Comparison of ENCODE assay signal across 21 mouse cellular contexts in the genomic region with DNA sequence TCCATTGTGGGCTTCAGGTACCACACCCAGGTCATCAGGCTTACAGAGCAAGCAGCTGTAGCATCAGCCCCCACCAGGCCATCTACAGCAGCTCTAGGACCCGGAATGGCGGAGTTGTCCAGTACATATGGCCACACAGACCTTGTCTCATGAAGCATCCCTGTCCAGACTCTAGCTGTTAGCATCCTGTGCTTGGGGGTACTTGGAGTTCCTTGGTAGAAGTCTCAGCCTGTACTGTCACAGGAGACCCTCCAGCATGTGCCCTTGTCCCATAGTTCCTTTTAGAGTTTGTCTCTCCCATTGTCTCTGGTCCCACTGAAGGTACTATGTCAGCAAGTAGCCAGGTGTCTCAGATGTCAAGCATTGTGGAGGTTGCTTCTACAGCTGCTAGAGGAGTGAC. TPM values are rescaled to one million over a fixed set of nuclear protein-coding genes. Genes with fewer than 3 reads are reported as not detected.
DNase-seq lines count a peak whose midpoint lies in the region; ATAC-seq and TF ChIP-seq lines count a peak whose summit lies in the region.
"Had no signal": no experiment of that assay in that cellular context is flagged by ENCODE, and none has a peak within 500 bp of the region (broad histone marks: within the 10 kb centered on the region; RNA-seq: fewer than 3 reads in every experiment).

No protein-coding gene starts in this region.

- DNase-seq in heart, adult 18-20 months, result no peak
- no peak for DNase-seq in left cerebral cortex, adult 2 months (ENCODE audit: extremely low spot score in 1 of 2, low spot score in 2 of 2)
- DNase-seq in left cerebral cortex, postnatal 4 days, result no peak
- DNase-seq in thymus, postnatal 25 days, result no peak
- DNase-seq: adrenal gland, postnatal 36 days; gastrocnemius, postnatal 25 days; kidney, adult 9 months; kidney, postnatal 36 days; right cerebral cortex, postnatal 25 days; thymus, postnatal 36 days had no signal

- 95% methylated on average over 2 of the region's 2 CpGs for WGBS in heart, embryonic 15.5 days
- 92% methylated on average over 2 of the region's 2 CpGs for WGBS in olfactory bulb, adult 2 months

- no peaks in the 10 kb centered on the region for H3K9me3 ChIP-seq in heart, embryonic 15.5 days (replicated peaks)
- H3K9me3 ChIP-seq: embryonic facial prominence, embryonic 12.5 days; hindbrain, embryonic 10.5 days; limb, embryonic 13.5 days; midbrain, embryonic 13.5 days had no signal

- H3K27ac ChIP-seq in heart, embryonic 15.5 days, result peak overlapping the region; percentile 83
- H3K27ac ChIP-seq in left cerebral cortex, adult 2 months, result peak overlapping the region; percentile 83
- peak overlapping the region; percentile 88 for H3K27ac ChIP-seq in brown adipose tissue, adult 24 weeks (replicated peaks; ENCODE audit: low read depth, low read length)
- 0 out of 2 replicates have a peak overlapping the region, but pooled peaks have one; percentile 21 for H3K27ac ChIP-seq in olfactory bulb, adult 2 months (ENCODE audit: insufficient read depth, low read depth, low read length)
- H3K27ac ChIP-seq: embryonic facial prominence, embryonic 12.5 days; limb, embryonic 13.5 days; midbrain, embryonic 13.5 days had no signal

- ATAC-seq in heart, embryonic 15.5 days (replicated peaks; ENCODE audit: insufficient number of reproducible peaks, insufficient read depth, low FRiP score, low read depth), result no peak
- ATAC-seq: forebrain, embryonic 14.5 days; midbrain, embryonic 13.5 days had no signal

- H3K9ac ChIP-seq in heart, embryonic 15.5 days, result no peak overlapping the region
- H3K9ac ChIP-seq: embryonic facial prominence, embryonic 12.5 days; lung, embryonic 14.5 days; midbrain, embryonic 13.5 days had no signal

- peaks cover 28% of the 10 kb centered on the region for H3K4me1 ChIP-seq in heart, embryonic 15.5 days (replicated peaks)
- H3K4me1 ChIP-seq in brown adipose tissue, adult 24 weeks (ENCODE audit: control insufficient read depth, insufficient read depth, insufficient read length, low read length), result peaks cover 55% of the 10 kb centered on the region
- H3K4me1 ChIP-seq in olfactory bulb, adult 2 months (ENCODE audit: control insufficient read depth, insufficient read depth, low read length), result peaks cover 26% of the 10 kb centered on the region

- intact Hi-C loops in left cerebral cortex, adult 2 months (cut with DNase I), result no loop called here
- intact Hi-C loops in left cerebral cortex, postnatal 4 days (cut with DNase I), result no loop called here

- H3K4me2 ChIP-seq in heart, embryonic 15.5 days, result no peak overlapping the region
- H3K4me2 ChIP-seq: embryonic facial prominence, embryonic 12.5 days; heart, embryonic 11.5 days; limb, embryonic 13.5 days; lung, embryonic 14.5 days; midbrain, embryonic 13.5 days had no signal

- no peaks in the 10 kb centered on the region for H3K27me3 ChIP-seq in heart, embryonic 15.5 days
- H3K27me3 ChIP-seq: embryonic facial prominence, embryonic 12.5 days; limb, embryonic 13.5 days had no signal

- no peak for TF ChIP-seq POLR2A in olfactory bulb, adult 2 months (IDR thresholded peaks at IDR 0.05; ENCODE audit: insufficient read depth, low read depth, low read length)

- no peak overlapping the region for H3K4me3 ChIP-seq in heart, embryonic 15.5 days
- H3K4me3 ChIP-seq in left cerebral cortex, adult 2 months, result no peak overlapping the region
- H3K4me3 ChIP-seq in brown adipose tissue, adult 24 weeks (ENCODE audit: insufficient read depth, low read depth, low read length), result no peak overlapping the region
- H3K4me3 ChIP-seq in olfactory bulb, adult 2 months (ENCODE audit: insufficient read depth, low read depth, low read length), result no peak overlapping the region
- H3K4me3 ChIP-seq: embryonic facial prominence, embryonic 12.5 days; erythroblast, embryonic 14.5 days; hindbrain, embryonic 10.5 days; limb, embryonic 13.5 days; midbrain, embryonic 13.5 days had no signal

- TF ChIP-seq CTCF in left cerebral cortex, adult 2 months (IDR thresholded peaks at IDR 0.05), result no peak
- no peak for TF ChIP-seq CTCF in olfactory bulb, adult 2 months (IDR thresholded peaks at IDR 0.05; ENCODE audit: insufficient read depth, low read depth, low read length)

- H3K36me3 ChIP-seq in heart, embryonic 15.5 days, result no peaks in the 10 kb centered on the region
- H3K36me3 ChIP-seq: embryonic facial prominence, embryonic 12.5 days; hindbrain, embryonic 10.5 days; limb, embryonic 13.5 days; midbrain, embryonic 13.5 days had no signal

RNA-seq across cellular contexts. Expression of a gene that starts 12.4 kb away (rescaled TPM):
- polyA plus RNA-seq in heart, embryonic 15.5 days (2015; fragmentation: Nextera tagmentation; extraction: Ambion mirVana), result 61.4 and 71.9 TPM in 2 replicates
- total RNA-seq in heart, adult 18-20 months (2021), result 100 to 1,000 TPM in 1 of 2 experiments, 10 to 100 TPM in 1; 97.9 to 139 TPM
- 10 to 100 TPM; 46.8 to 50.0 TPM for total RNA-seq in left cerebral cortex, adult 2 months (2021)
- total RNA-seq in left cerebral cortex, postnatal 4 days (2021), result 10 to 100 TPM; 44.6 to 49.3 TPM
- polyA plus RNA-seq in brown adipose tissue, adult 24 weeks (2012; ENCODE audit: insufficient read depth, insufficient read length, missing spikeins), result 29.2 and 73.9 TPM in 2 replicates
- not detected in 2 replicates for polyA plus RNA-seq in olfactory bulb, adult 2 months (2012; ENCODE audit: insufficient read depth, insufficient read length, low replicate concordance, missing spikeins)

RNA-seq across cellular contexts. Expression of a gene that starts 30.2 kb away (rescaled TPM):
- 47.5 and 62.1 TPM in 2 replicates for polyA plus RNA-seq in heart, embryonic 15.5 days (2015; fragmentation: Nextera tagmentation; extraction: Ambion mirVana)
- 10 to 100 TPM; 19.6 to 28.7 TPM for total RNA-seq in heart, adult 18-20 months (2021)
- 10 to 100 TPM; 22.1 to 26.3 TPM for total RNA-seq in left cerebral cortex, adult 2 months (2021)
- 10 to 100 TPM; 26.2 to 35.6 TPM for total RNA-seq in left cerebral cortex, postnatal 4 days (2021)
- polyA plus RNA-seq in brown adipose tissue, adult 24 weeks (2012; ENCODE audit: insufficient read depth, insufficient read length, missing spikeins), result 7.8 and 12.6 TPM in 2 replicates
- not detected in 2 replicates for polyA plus RNA-seq in olfactory bulb, adult 2 months (2012; ENCODE audit: insufficient read depth, insufficient read length, low replicate concordance, missing spikeins)

RNA-seq across cellular contexts. Expression of a gene that starts 30.5 kb away (rescaled TPM):
- 8.6 and 11.2 TPM in 2 replicates for polyA plus RNA-seq in heart, embryonic 15.5 days (2015; fragmentation: Nextera tagmentation; extraction: Ambion mirVana)
- 1 to 10 TPM; 8.3 to 8.8 TPM for total RNA-seq in heart, adult 18-20 months (2021)
- 10 to 100 TPM; 13.3 to 14.4 TPM for total RNA-seq in left cerebral cortex, adult 2 months (2021)
- total RNA-seq in left cerebral cortex, postnatal 4 days (2021), result 10 to 100 TPM; 10.1 to 11.5 TPM
- polyA plus RNA-seq in brown adipose tissue, adult 24 weeks (2012; ENCODE audit: insufficient read depth, insufficient read length, missing spikeins), result 6.0 and 7.2 TPM in 2 replicates
- not detected in 2 replicates for polyA plus RNA-seq in olfactory bulb, adult 2 months (2012; ENCODE audit: insufficient read depth, insufficient read length, low replicate concordance, missing spikeins)

Comparison
In these comparisons a context has a peak if more than half of its experiments do, and no peak if none do; other contexts are left out.
1. H3K27ac ChIP-seq: peak in every context shown above with its lines; median percentile 88 in brown adipose tissue, adult 24 weeks; 83 in heart, embryonic 15.5 days; 83 in left cerebral cortex, adult 2 months; 21 in olfactory bulb, adult 2 months.